Mouse (Mus musculus) erythroblast, embryonic 14.5 days (primary cell): ENCODE results near the gene Rnf113a2. TPM values are rescaled to one million over a fixed set of nuclear protein-coding genes. Genes with fewer than 3 reads are reported as not detected.

ENCODE experiments used
- H3K27me3 ChIP-seq: 2 replicates; pipeline ENCODE4 v1.6.1; 2012; ENCODE audit warnings: inconsistent platforms; ENCODE audit not compliant: control insufficient read depth
- H3K36me3 ChIP-seq: 2 replicates; pipeline ENCODE4 v1.6.1; 2012; ENCODE audit warnings: mild to moderate bottlenecking, inconsistent platforms; ENCODE audit not compliant: control insufficient read depth
- H3K4me1 ChIP-seq: 2 replicates; pipeline ENCODE4 v1.6.1; 2012; ENCODE audit warnings: inconsistent platforms; ENCODE audit not compliant: control insufficient read depth
- H3K4me3 ChIP-seq: replicated peaks from 2 replicates; pipeline ENCODE3; 2012; ENCODE audit warnings: moderate library complexity, mild to moderate bottlenecking, inconsistent platforms
- H3K9me3 ChIP-seq: 2 replicates; pipeline ENCODE4 v1.6.1; 2012; ENCODE audit warnings: low read length, inconsistent platforms, mixed read lengths; ENCODE audit not compliant: control insufficient read depth
- GATA1 ChIP-seq: IDR thresholded peaks from 2 replicates; pipeline ENCODE4 v1.6.1; 2012; ENCODE audit warnings: low read length, inconsistent platforms, mixed read lengths
- TAL1 ChIP-seq: IDR thresholded peaks from 3 replicates; pipeline ENCODE4 v1.6.1; 2012; ENCODE audit warnings: low read length, inconsistent platforms, mixed read lengths
- polyA plus RNA-seq: library from polyadenylated mRNA; stranded (reverse); fragments of >175 nt; gene quantifications from 2 replicates; pipeline ENCODE4 v1.2.3, GENCODE M21; 2012

The Rnf113a2 gene
- polyA plus RNA-seq, 1 experiment: 4.9 TPM

- TF ChIP-seq GATA1: no peak
- no peak for TF ChIP-seq TAL1
- 0 out of 2 replicates have a peak, but pooled peaks cover 2% of the 10 kb centered on the region for H3K27me3 ChIP-seq
These were observed 12.5 kb upstream of the Rnf113a2 start for GRCm38 (mm10) chr12:84404541-84404940.

GRCm38 (mm10) chr12:84407259-84407658 lies 9.7 kb upstream of the Rnf113a2 start:
- TF ChIP-seq GATA1: no peak
- no peak for TF ChIP-seq TAL1
- Histone ChIP-seq H3K36me3 (no peaks in the 10 kb centered on the region), H3K4me3 (no peak overlapping the region), H3K9me3 (no peaks in the 10 kb centered on the region), H3K4me1 (peaks cover 23% of the 10 kb centered on the region), H3K27me3 (0 out of 2 replicates have a peak, but pooled peaks cover 2% of the 10 kb centered on the region)

More at GRCm38 (mm10) chr12:84404541-84404940, 12.5 kb upstream of the Rnf113a2 start:
- H3K9me3 ChIP-seq: no peaks in the 10 kb centered on the region
- peaks cover 34% of the 10 kb centered on the region for H3K4me1 ChIP-seq
- no peak overlapping the region for H3K4me3 ChIP-seq
- no peaks in the 10 kb centered on the region for H3K36me3 ChIP-seq

- Histone ChIP-seq H3K36me3 (no peaks in the 10 kb centered on the region), H3K4me1 (peaks cover 23% of the 10 kb centered on the region), H3K4me3 (peak overlapping the region; percentile 94), H3K9me3 (no peaks in the 10 kb centered on the region), H3K27me3 (0 out of 2 replicates have a peak, but pooled peaks cover 2% of the 10 kb centered on the region)
- no peak for TF ChIP-seq GATA1
- TF ChIP-seq TAL1: no peak
These were observed 8.8 kb upstream of the Rnf113a2 start for GRCm38 (mm10) chr12:84407874-84408818.

- Histone ChIP-seq H3K9me3 (no peaks in the 10 kb centered on the region), H3K4me3 (peak within 1 kb of the TSS; percentile 94), H3K36me3 (no peaks in the 10 kb centered on the region), H3K27me3 (0 out of 2 replicates have a peak, but pooled peaks cover 2% of the 10 kb centered on the region), H3K4me1 (peaks cover 23% of the 10 kb centered on the region)
- TF ChIP-seq GATA1: no peak
- no peak for TF ChIP-seq TAL1
These were observed 8.0 kb upstream of the Rnf113a2 start, which contains the start of the genes Entpd5 and Bbof1 for GRCm38 (mm10) chr12:84408819-84409507. Entpd5 (minus strand) TSS chr12:84409029. Bbof1 (plus strand) TSS chr12:84409071.

- Histone ChIP-seq H3K9me3 (no peaks in the 10 kb centered on the region), H3K36me3 (peaks cover 5% of the 10 kb centered on the region), H3K4me1 (peaks cover 22% of the 10 kb centered on the region), H3K27me3 (no peaks in the 10 kb centered on the region), H3K4me3 (peak overlapping the region; percentile 94)
- TF ChIP-seq GATA1 (no peak), TAL1 (no peak)
These were observed 568 bp downstream of the Rnf113a2 start for GRCm38 (mm10) chr12:84417605-84417922.

GRCm38 (mm10) chr12:84423990-84424389 lies 7.0 kb downstream of the Rnf113a2 start:
- Histone ChIP-seq H3K4me1 (peaks cover 3% of the 10 kb centered on the region), H3K4me3 (no peak overlapping the region), H3K9me3 (no peaks in the 10 kb centered on the region), H3K36me3 (no peaks in the 10 kb centered on the region), H3K27me3 (no peaks in the 10 kb centered on the region)
- TF ChIP-seq GATA1 (no peak), TAL1 (no peak)

- no peak overlapping the region for H3K4me3 ChIP-seq
- TF ChIP-seq TAL1: no peak
- no peak for TF ChIP-seq GATA1
- H3K4me1 ChIP-seq: no peaks in the 10 kb centered on the region
- no peaks in the 10 kb centered on the region for H3K27me3 ChIP-seq
- peaks cover 6% of the 10 kb centered on the region for H3K36me3 ChIP-seq
- H3K9me3 ChIP-seq: no peaks in the 10 kb centered on the region
These were observed 12.8 kb downstream of the Rnf113a2 start for GRCm38 (mm10) chr12:84429825-84430224.

GRCm38 (mm10) chr12:84438697-84439096 lies 21.7 kb downstream of the Rnf113a2 start:
- Histone ChIP-seq H3K27me3 (no peaks in the 10 kb centered on the region), H3K4me3 (no peak overlapping the region), H3K36me3 (peaks cover 2% of the 10 kb centered on the region; the same call in 1 of the 2 replicates), H3K4me1 (no peaks in the 10 kb centered on the region), H3K9me3 (no peaks in the 10 kb centered on the region)
- TF ChIP-seq GATA1: no peak
- TF ChIP-seq TAL1: no peak

GRCm38 (mm10) chr12:84442526-84442925 lies 25.5 kb downstream of the Rnf113a2 start:
- H3K9me3 ChIP-seq: no peaks in the 10 kb centered on the region
- no peak overlapping the region for H3K4me3 ChIP-seq
- H3K36me3 ChIP-seq: peaks cover 2% of the 10 kb centered on the region; the same call in 1 of the 2 replicates
- TF ChIP-seq TAL1: no peak
- no peak for TF ChIP-seq GATA1
- H3K4me1 ChIP-seq: no peaks in the 10 kb centered on the region
- H3K27me3 ChIP-seq: peaks cover 27% of the 10 kb centered on the region
